Comparison of ENCODE assay signal across 10 mouse cellular contexts in genomic region chrX:49493739-49494449, GRCm38 (mm10). TPM values are rescaled to one million over a fixed set of nuclear protein-coding genes. Genes with fewer than 3 reads are reported as not detected.
DNase-seq lines count a peak whose midpoint lies in the region; ATAC-seq and TF ChIP-seq lines count a peak whose summit lies in the region.
"Had no signal": no experiment of that assay in that cellular context is flagged by ENCODE, and none has a peak within 500 bp of the region (broad histone marks: within the 10 kb centered on the region; RNA-seq: fewer than 3 reads in every experiment).

No protein-coding gene starts in this region.

- WGBS in forebrain, embryonic 10.5 days, result 16% methylated on average over 46 of the region's 46 CpGs
- 9% methylated on average over 46 of the region's 46 CpGs for WGBS in limb, embryonic 12.5 days
- 16% methylated on average over 46 of the region's 46 CpGs for WGBS in neural tube, embryonic 14.5 days

- ATAC-seq in limb, embryonic 12.5 days (ENCODE audit: insufficient number of reproducible peaks, insufficient read depth, low FRiP score, low TSS enrichment, low read depth), result no peak
- ATAC-seq in neural tube, embryonic 14.5 days (ENCODE audit: low read depth), result peak; percentile 44; the same call in 1 of the 2 replicates

- H3K4me1 ChIP-seq in forebrain, embryonic 10.5 days, result peaks cover 8% of the 10 kb centered on the region; the same call in 1 of the 2 replicates
- no peaks in the 10 kb centered on the region for H3K4me1 ChIP-seq in limb, embryonic 12.5 days (replicated peaks)
- no peaks in the 10 kb centered on the region for H3K4me1 ChIP-seq in neural tube, embryonic 14.5 days (ENCODE audit: control insufficient read depth, insufficient read depth, low read length)

- no peak overlapping the region for H3K27ac ChIP-seq in layer of hippocampus, adult 2 months
- H3K27ac ChIP-seq in forebrain, embryonic 10.5 days, result no peak overlapping the region
- no peak overlapping the region for H3K27ac ChIP-seq in limb, embryonic 12.5 days
- no peak overlapping the region for H3K27ac ChIP-seq in neural tube, embryonic 14.5 days (ENCODE audit: low read depth, low read length)

- H3K4me2 ChIP-seq in limb, embryonic 12.5 days, result peak overlapping the region; percentile 57
- peak overlapping the region; percentile 52 for H3K4me2 ChIP-seq in neural tube, embryonic 14.5 days (ENCODE audit: low read depth, low read length)

- TF ChIP-seq CTCF in layer of hippocampus, adult 2 months (conservative IDR thresholded peaks at IDR 0.05), result no peak

- no peaks in the 10 kb centered on the region for H3K36me3 ChIP-seq in forebrain, embryonic 10.5 days (replicated peaks)
- no peaks in the 10 kb centered on the region for H3K36me3 ChIP-seq in limb, embryonic 12.5 days
- H3K36me3 ChIP-seq in neural tube, embryonic 14.5 days (ENCODE audit: control insufficient read depth, insufficient read depth, low read length), result no peaks in the 10 kb centered on the region

- peaks cover 52% of the 10 kb centered on the region for H3K27me3 ChIP-seq in forebrain, embryonic 10.5 days (ENCODE audit: poor library complexity, severe bottlenecking)
- peaks cover 39% of the 10 kb centered on the region for H3K27me3 ChIP-seq in limb, embryonic 12.5 days
- no peaks in the 10 kb centered on the region for H3K27me3 ChIP-seq in neural tube, embryonic 14.5 days (ENCODE audit: control insufficient read depth, insufficient read depth, low read length)

- peak overlapping the region; percentile 38 for H3K4me3 ChIP-seq in layer of hippocampus, adult 2 months
- H3K4me3 ChIP-seq in forebrain, embryonic 10.5 days, result peak overlapping the region; percentile 49
- H3K4me3 ChIP-seq in limb, embryonic 12.5 days (replicated peaks), result peak overlapping the region; percentile 35
- peak overlapping the region; percentile 25 for H3K4me3 ChIP-seq in neural tube, embryonic 14.5 days (ENCODE audit: low read depth, low read length)

- no peaks in the 10 kb centered on the region for H3K9me3 ChIP-seq in forebrain, embryonic 10.5 days
- H3K9me3 ChIP-seq in limb, embryonic 12.5 days, result no peaks in the 10 kb centered on the region
- no peaks in the 10 kb centered on the region for H3K9me3 ChIP-seq in neural tube, embryonic 14.5 days (ENCODE audit: control insufficient read depth, low read length)

- DNase-seq in layer of hippocampus, adult 2 months (ENCODE audit: low spot score in 2 of 2), result no peak
- DNase-seq in layer of hippocampus, adult 9-10 months (ENCODE audit: low spot score), result no peak
- no peak for DNase-seq in forebrain, embryonic 10.5 days (ENCODE audit: extremely low spot score, low spot score)
- no peak for DNase-seq in spleen, adult 18-20 months
- DNase-seq in layer of hippocampus, adult 18-20 months (ENCODE audit: low spot score in 2 of 2), result no peak
- no peak for DNase-seq in kidney, postnatal 25 days
- DNase-seq: layer of hippocampus, postnatal 36 days had no signal

- H3K9ac ChIP-seq in limb, embryonic 12.5 days (replicated peaks), result no peak overlapping the region
- no peak overlapping the region for H3K9ac ChIP-seq in neural tube, embryonic 14.5 days (replicated peaks; ENCODE audit: low read depth, low read length)

RNA-seq across cellular contexts. Expression of gene Arhgap36, which starts 30.1 kb away (rescaled TPM):
- total RNA-seq in layer of hippocampus, adult 2 months (2021), result under 1 TPM; 0.56 to 0.97 TPM
- 0.84 and 1.3 TPM in 2 replicates for polyA plus RNA-seq in forebrain, embryonic 10.5 days (2016; fragmentation: Nextera tagmentation; extraction: Ambion mirVana)
- 1.2 and 1.4 TPM in 2 replicates for polyA plus RNA-seq in limb, embryonic 12.5 days (2016; fragmentation: Nextera tagmentation; extraction: Ambion mirVana)
- 6.7 and 7.3 TPM in 2 replicates for polyA plus RNA-seq in neural tube, embryonic 14.5 days (2014; fragmentation: Nextera tagmentation; extraction: Ambion mirVana)
- 1 to 10 TPM in 1 of 2 experiments, under 1 TPM in 1; 0.68 to 2.2 TPM for total RNA-seq in layer of hippocampus, adult 18-20 months (2021)
- total RNA-seq: common myeloid progenitor, adult 5-6 weeks had no signal
